Mouse (Mus musculus) kidney, adult 10 weeks (tissue): ENCODE results near the gene Bmp7. TPM values are rescaled to one million over a fixed set of nuclear protein-coding genes. Genes with fewer than 3 reads are reported as not detected.

ENCODE experiments used
- polyA plus RNA-seq: library from polyadenylated mRNA; stranded (reverse); fragments of 350-450 nt; fragmentation: Illumina TruSeq; extraction: RNeasy Lipid Tissue Mini Kit (QIAGEN cat#74804); gene quantifications from one replicate; pipeline ENCODE4 v1.2.3, GENCODE M21; 2014; ENCODE audit warnings: low read depth, low replicate concordance

Bmp7 gene
- 4.3 TPM for polyA plus RNA-seq

GRCm38 (mm10) chr2:172940003-172940798 lies at the start of gene Bmp7:
Bmp7 (minus strand) TSS chr2:172940321.

GRCm38 (mm10) chr2:172977409-172978130 lies 37.4 kb upstream of the Bmp7 start, which contains the start of gene Spo11:
Spo11 (plus strand) TSS chr2:172977700.

Other genes with a start within 250 kb of the Bmp7 start
- gene Spo11, start 37.4 kb upstream of the Bmp7 start, polyA plus RNA-seq = not detected
- 40.3 TPM for gene Rae1, start 59.8 kb upstream of the Bmp7 start, polyA plus RNA-seq
- gene Rbm38, start 80.2 kb upstream of the Bmp7 start, polyA plus RNA-seq = not detected
- not detected for gene Ctcfl, start 179.2 kb upstream of the Bmp7 start, polyA plus RNA-seq
- 989 TPM for gene Pck1, start 212.7 kb upstream of the Bmp7 start, polyA plus RNA-seq